Mouse (Mus musculus) small intestine, adult 2 months (tissue): ENCODE data around the gene Tmem120a. TPM values are rescaled to one million over a fixed set of nuclear protein-coding genes. Genes with fewer than 3 reads are reported as not detected.

Experiments used
- H3K27ac ChIP-seq: fragments of 200-500 bp; 2 replicates; pipeline ENCODE4 v1.5.1; 2012; ENCODE audit warnings: low read depth, low read length, control low read depth, inconsistent platforms; ENCODE audit not compliant: insufficient read depth
- H3K27me3 ChIP-seq: fragments of 200-500 bp; 2 replicates; pipeline ENCODE4 v1.6.1; 2012; ENCODE audit warnings: mild to moderate bottlenecking, moderate library complexity, low read length, inconsistent platforms; ENCODE audit not compliant: control insufficient read depth, insufficient read depth
- H3K36me3 ChIP-seq: fragments of 200-500 bp; 2 replicates; pipeline ENCODE4 v1.6.1; 2012; ENCODE audit warnings: mild to moderate bottlenecking, low read length, control low read depth, inconsistent platforms; ENCODE audit not compliant: control insufficient read depth, insufficient read depth
- H3K4me1 ChIP-seq: fragments of 200-500 bp; 2 replicates; pipeline ENCODE4 v1.6.1; 2012; ENCODE audit warnings: low read length, inconsistent platforms, mixed read lengths; ENCODE audit not compliant: control insufficient read depth, insufficient read depth, insufficient read length
- H3K4me3 ChIP-seq: fragments of 200-500 bp; 2 replicates; pipeline ENCODE4 v1.5.1; 2012; ENCODE audit warnings: low read depth, mild to moderate bottlenecking, control low read depth, inconsistent platforms, low read length, moderate library complexity
- CTCF ChIP-seq: fragments of 200-500 bp; IDR thresholded peaks from 2 replicates; pipeline ENCODE4 v1.5.1; 2012; ENCODE audit warnings: low read depth, mild to moderate bottlenecking, control low read depth, inconsistent platforms, low read length, moderate library complexity, mixed read lengths; ENCODE audit not compliant: insufficient replicate concordance, insufficient read length; ENCODE audit errors: extremely low read depth
- POLR2A ChIP-seq: fragments of 200-500 bp; IDR thresholded peaks from 2 replicates; pipeline ENCODE4 v1.6.1; 2012; ENCODE audit warnings: low read depth, mild to moderate bottlenecking, control low read depth, inconsistent platforms, low read length, moderate library complexity
- WGBS: fragments of 180-500 bp; shearing (Covaris S2); methylation state at CpG from one replicate; pipeline ENCODE4 v1.1.7; 2018; 5-methylcytosine and 5-hydroxymethylcytosine counted together
- polyA plus RNA-seq: library from polyadenylated mRNA; depleted of rRNA; stranded (reverse); fragments of >200 nt; gene quantifications from 2 replicates; pipeline ENCODE4 v1.2.3, GENCODE M21; 2012

The Tmem120a gene
- polyA plus RNA-seq, 1 experiment = 261 TPM

GRCm38 (mm10) chr5:135720121-135720520 lies 24.1 kb downstream of the Tmem120a start:
- TF ChIP-seq CTCF = no peak
- TF ChIP-seq POLR2A = no peak
- 60% methylated on average over 3 of the region's 3 CpGs for WGBS

GRCm38 (mm10) chr5:135719586-135720120 lies 24.6 kb downstream of the Tmem120a start:
- Histone ChIP-seq H3K4me1 (peaks cover 4% of the 10 kb centered on the region; the same call in 1 of the 2 replicates), H3K36me3 (peaks cover 31% of the 10 kb centered on the region), H3K4me3 (no peak overlapping the region), H3K27ac (no peak overlapping the region), H3K27me3 (no peaks in the 10 kb centered on the region)
- TF ChIP-seq CTCF (no peak), POLR2A (no peak)
- 87% methylated on average over 10 of the region's 10 CpGs for WGBS

More at GRCm38 (mm10) chr5:135720121-135720520, 24.1 kb downstream of the Tmem120a start:
- Histone ChIP-seq H3K4me3 (no peak overlapping the region), H3K4me1 (peaks cover 6% of the 10 kb centered on the region; the same call in 1 of the 2 replicates), H3K27ac (no peak overlapping the region), H3K36me3 (peaks cover 31% of the 10 kb centered on the region), H3K27me3 (no peaks in the 10 kb centered on the region)

DNA sequence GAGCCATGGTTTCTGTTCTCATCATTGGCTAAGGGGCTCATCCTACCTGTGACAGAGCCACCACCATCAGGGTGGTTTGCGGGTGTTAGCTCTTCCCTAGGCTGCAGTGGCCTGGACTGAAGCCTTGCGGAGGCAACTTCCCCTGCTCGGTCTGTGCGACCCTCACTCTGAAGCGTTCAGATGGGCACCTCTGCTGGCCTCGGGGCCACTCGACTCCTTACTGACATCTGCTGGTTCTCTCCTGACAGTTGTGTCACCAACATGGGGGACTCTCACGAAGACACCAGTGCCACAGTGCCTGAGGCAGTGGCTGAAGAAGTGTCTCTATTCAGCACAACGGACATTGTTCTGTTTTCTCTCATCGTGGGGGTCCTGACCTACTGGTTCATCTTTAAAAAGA lies 28.6 kb downstream of the Tmem120a start:
- H3K4me1 ChIP-seq = peaks cover 8% of the 10 kb centered on the region
- 66% methylated on average over 10 of the region's 10 CpGs for WGBS
- H3K4me3 ChIP-seq = no peak overlapping the region
- TF ChIP-seq POLR2A = no peak
- peak; percentile 21; the same call in 1 of the 2 replicates for TF ChIP-seq CTCF
- no peaks in the 10 kb centered on the region for H3K27me3 ChIP-seq
- no peak overlapping the region for H3K27ac ChIP-seq
- H3K36me3 ChIP-seq = peaks cover 30% of the 10 kb centered on the region

GRCm38 (mm10) chr5:135713441-135714218 lies 30.6 kb downstream of the Tmem120a start:
- no peak for TF ChIP-seq POLR2A
- TF ChIP-seq CTCF = no peak
- H3K27ac ChIP-seq = no peak overlapping the region
- peaks cover 10% of the 10 kb centered on the region for H3K4me1 ChIP-seq
- no peak overlapping the region for H3K4me3 ChIP-seq
- H3K36me3 ChIP-seq = peaks cover 23% of the 10 kb centered on the region
- no peaks in the 10 kb centered on the region for H3K27me3 ChIP-seq
- 63% methylated on average over 16 of the region's 16 CpGs for WGBS

- WGBS = 59% methylated on average over 4 of the region's 4 CpGs
- Histone ChIP-seq H3K4me3 (no peak overlapping the region), H3K36me3 (peaks cover 17% of the 10 kb centered on the region), H3K4me1 (peaks cover 14% of the 10 kb centered on the region), H3K27me3 (no peaks in the 10 kb centered on the region), H3K27ac (no peak overlapping the region)
- TF ChIP-seq CTCF = no peak
- TF ChIP-seq POLR2A = no peak
These were observed 31.4 kb downstream of the Tmem120a start for GRCm38 (mm10) chr5:135712803-135713202.

DNA sequence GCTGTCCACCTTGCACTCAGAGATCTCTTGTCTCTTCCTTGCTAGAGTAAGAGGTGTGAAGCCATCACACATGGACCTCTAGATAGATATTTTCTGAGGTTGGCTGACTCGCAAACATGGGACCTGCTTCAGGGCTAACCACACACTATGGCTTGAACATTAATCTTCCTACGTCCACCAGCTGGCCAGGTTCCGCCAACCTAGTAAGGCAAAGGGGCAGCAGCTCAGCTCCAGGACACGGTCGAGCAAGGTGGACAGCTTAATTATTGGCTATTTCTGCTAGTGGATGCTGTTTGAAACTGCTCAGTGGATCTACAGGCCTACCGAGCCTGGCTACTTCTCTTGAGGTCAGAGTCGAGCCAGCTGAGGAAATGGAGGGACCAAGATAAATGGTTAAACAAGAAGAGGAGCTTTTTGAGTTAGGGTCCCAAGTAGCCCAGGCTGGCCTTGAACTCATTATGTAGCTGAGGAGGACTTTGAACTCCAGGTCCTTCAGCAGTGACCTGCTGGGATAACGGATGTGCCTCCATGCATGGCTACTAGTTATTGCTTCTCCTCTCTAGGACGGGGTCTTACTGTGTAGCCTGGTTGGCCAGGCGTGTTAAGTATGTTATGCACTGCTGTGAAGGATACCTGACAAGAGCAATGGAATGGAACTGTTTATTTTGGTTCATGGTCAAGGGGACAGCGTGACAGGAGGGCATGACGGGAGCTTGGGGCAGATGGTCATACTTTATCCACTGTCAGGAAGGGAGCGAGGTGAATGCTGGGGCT lies 32.5 kb downstream of the Tmem120a start:
- H3K27ac ChIP-seq = no peak overlapping the region
- TF ChIP-seq CTCF = no peak
- TF ChIP-seq POLR2A = no peak
- peaks cover 11% of the 10 kb centered on the region for H3K36me3 ChIP-seq
- H3K4me1 ChIP-seq = peaks cover 20% of the 10 kb centered on the region
- no peaks in the 10 kb centered on the region for H3K27me3 ChIP-seq
- WGBS = 89% methylated on average over 13 of the region's 13 CpGs
- no peak overlapping the region for H3K4me3 ChIP-seq

- Histone ChIP-seq H3K27me3 (no peaks in the 10 kb centered on the region), H3K36me3 (peaks cover 2% of the 10 kb centered on the region), H3K4me1 (peaks cover 20% of the 10 kb centered on the region), H3K27ac (peak overlapping the region; percentile 20; the same call in 1 of the 2 replicates), H3K4me3 (no peak overlapping the region)
- no peak for TF ChIP-seq POLR2A
- TF ChIP-seq CTCF = no peak
- WGBS = 73% methylated on average over 7 of the region's 7 CpGs
These were observed 33.5 kb downstream of the Tmem120a start for GRCm38 (mm10) chr5:135710599-135711214.
